Mouse (Mus musculus) midbrain, embryonic 10.5 days (tissue): ENCODE results near the gene Xpot. TPM values are rescaled to one million over a fixed set of nuclear protein-coding genes. Genes with fewer than 3 reads are reported as not detected.
A peak's percentile ranks its signal among the peaks of the same experiment; 100 is the strongest.

Experiments
- DNase-seq: peaks from one replicate; pipeline ENCODE4 v3.0.0-alpha.2; 2017; ENCODE audit warnings: low spot score
- H3K27ac ChIP-seq: fragments of 300-500 bp; sonication (generic); replicated peaks from 2 replicates; pipeline ENCODE4 v1.5.1; 2016; ENCODE audit warnings: mild to moderate bottlenecking
- H3K27me3 ChIP-seq: fragments of 300-500 bp; sonication (generic); 2 replicates; pipeline ENCODE4 v1.6.1; 2016; ENCODE audit warnings: low read depth, mild to moderate bottlenecking; ENCODE audit not compliant: poor library complexity, severe bottlenecking
- H3K36me3 ChIP-seq: fragments of 300-500 bp; sonication (generic); 2 replicates; pipeline ENCODE4 v1.6.1; 2016; ENCODE audit warnings: mild to moderate bottlenecking, moderate library complexity
- H3K4me1 ChIP-seq: fragments of 300-500 bp; sonication (generic); 2 replicates; pipeline ENCODE4 v1.6.1; 2016
- H3K4me3 ChIP-seq: fragments of 300-500 bp; sonication (generic); 2 replicates; pipeline ENCODE4 v1.5.1; 2016; ENCODE audit warnings: mild to moderate bottlenecking, moderate library complexity
- H3K9me3 ChIP-seq: fragments of 300-500 bp; sonication (generic); replicated peaks from 2 replicates; pipeline ENCODE4 v1.6.1; 2016; ENCODE audit warnings: mild to moderate bottlenecking
- WGBS: fragments of 180-500 bp; shearing (Covaris S2); methylation state at CpG from one replicate; pipeline ENCODE4 v1.1.7; 2016; 5-methylcytosine and 5-hydroxymethylcytosine counted together
- polyA plus RNA-seq: library from polyadenylated mRNA; unstranded; fragments of >200 nt; fragmentation: Nextera tagmentation; extraction: Ambion mirVana; gene quantifications from 2 replicates; pipeline ENCODE4 v1.2.1, GENCODE M21; 2016

Xpot gene
- polyA plus RNA-seq, 1 experiment from 2014 or later = 54.7 TPM

GRCm38 (mm10) chr10:121585056-121585790, 40.9 kb downstream of the Xpot start:
- Histone ChIP-seq H3K4me3 (peak overlapping the region; percentile 85), H3K9me3 (0 out of 2 replicates have a peak, but pooled peaks cover 4% of the 10 kb centered on the region), H3K36me3 (peaks cover 54% of the 10 kb centered on the region), H3K4me1 (peaks cover 20% of the 10 kb centered on the region), H3K27me3 (no peaks in the 10 kb centered on the region), H3K27ac (no peak overlapping the region)
- 92% methylated on average over 20 of the region's 20 CpGs for WGBS
- DNase-seq = no peak

- 94% methylated on average over 10 of the region's 10 CpGs for WGBS
- H3K27me3 ChIP-seq = no peaks in the 10 kb centered on the region
- H3K4me3 ChIP-seq = no peak overlapping the region
- H3K36me3 ChIP-seq = peaks cover 49% of the 10 kb centered on the region
- H3K4me1 ChIP-seq = peaks cover 20% of the 10 kb centered on the region
- no peak overlapping the region for H3K27ac ChIP-seq
- DNase-seq = no peak
- 0 out of 2 replicates have a peak, but pooled peaks cover 4% of the 10 kb centered on the region for H3K9me3 ChIP-seq
Observed at GRCm38 (mm10) chr10:121584033-121584432, 42.1 kb downstream of the Xpot start.

GRCm38 (mm10) chr10:121583016-121583415, 43.1 kb downstream of the Xpot start:
- peaks cover 48% of the 10 kb centered on the region for H3K36me3 ChIP-seq

DNA sequence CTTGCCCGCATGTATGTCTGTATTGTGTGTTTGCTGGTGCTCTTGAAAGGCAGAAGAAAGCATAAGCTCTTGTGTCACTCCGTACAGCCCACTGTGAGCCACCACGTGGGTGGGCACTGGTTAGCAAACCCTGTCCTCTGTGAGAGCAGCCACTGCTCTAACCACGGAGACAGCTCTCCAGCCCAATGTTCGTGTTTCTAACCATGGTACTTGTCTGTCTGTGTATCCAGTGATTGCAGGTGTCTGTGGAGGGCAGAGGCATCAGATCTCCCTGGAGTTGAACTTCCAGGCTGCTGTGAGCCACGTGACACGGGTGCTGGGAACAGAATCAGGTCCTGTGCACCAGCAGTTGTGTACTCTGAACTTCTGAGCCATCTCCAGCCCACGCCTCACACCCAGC, 43.8 kb downstream of the Xpot start:
- 0 out of 2 replicates have a peak, but pooled peaks cover 4% of the 10 kb centered on the region for H3K9me3 ChIP-seq
- peaks cover 17% of the 10 kb centered on the region for H3K4me1 ChIP-seq
- WGBS = 91% methylated on average over 8 of the region's 8 CpGs
- H3K27me3 ChIP-seq = no peaks in the 10 kb centered on the region
- no peak overlapping the region for H3K4me3 ChIP-seq
- no peak overlapping the region for H3K27ac ChIP-seq
- H3K36me3 ChIP-seq = peaks cover 55% of the 10 kb centered on the region
- no peak for DNase-seq

More at GRCm38 (mm10) chr10:121583016-121583415, 43.1 kb downstream of the Xpot start:
- H3K27me3 ChIP-seq = no peaks in the 10 kb centered on the region
- WGBS = 98% methylated on average over 12 of the region's 12 CpGs
- no peak overlapping the region for H3K27ac ChIP-seq
- peaks cover 20% of the 10 kb centered on the region for H3K4me1 ChIP-seq
- no peak for DNase-seq
- no peak overlapping the region for H3K4me3 ChIP-seq
- 0 out of 2 replicates have a peak, but pooled peaks cover 4% of the 10 kb centered on the region for H3K9me3 ChIP-seq

- no peak overlapping the region for H3K4me3 ChIP-seq
- H3K9me3 ChIP-seq = 0 out of 2 replicates have a peak, but pooled peaks cover 4% of the 10 kb centered on the region
- no peak overlapping the region for H3K27ac ChIP-seq
- H3K4me1 ChIP-seq = peaks cover 13% of the 10 kb centered on the region
- peak; percentile 23 for DNase-seq
- H3K27me3 ChIP-seq = no peaks in the 10 kb centered on the region
- peaks cover 57% of the 10 kb centered on the region for H3K36me3 ChIP-seq
- 81% methylated on average over 6 of the region's 6 CpGs for WGBS
Observed at GRCm38 (mm10) chr10:121581405-121581804, 44.7 kb downstream of the Xpot start.

GRCm38 (mm10) chr10:121580381-121580780, 45.8 kb downstream of the Xpot start:
- Histone ChIP-seq H3K4me1 (peaks cover 6% of the 10 kb centered on the region), H3K27me3 (no peaks in the 10 kb centered on the region), H3K27ac (no peak overlapping the region), H3K9me3 (0 out of 2 replicates have a peak, but pooled peaks cover 4% of the 10 kb centered on the region), H3K36me3 (peaks cover 67% of the 10 kb centered on the region), H3K4me3 (no peak overlapping the region)
- WGBS = 98% methylated on average over 5 of the region's 5 CpGs
- no peak for DNase-seq

DNA sequence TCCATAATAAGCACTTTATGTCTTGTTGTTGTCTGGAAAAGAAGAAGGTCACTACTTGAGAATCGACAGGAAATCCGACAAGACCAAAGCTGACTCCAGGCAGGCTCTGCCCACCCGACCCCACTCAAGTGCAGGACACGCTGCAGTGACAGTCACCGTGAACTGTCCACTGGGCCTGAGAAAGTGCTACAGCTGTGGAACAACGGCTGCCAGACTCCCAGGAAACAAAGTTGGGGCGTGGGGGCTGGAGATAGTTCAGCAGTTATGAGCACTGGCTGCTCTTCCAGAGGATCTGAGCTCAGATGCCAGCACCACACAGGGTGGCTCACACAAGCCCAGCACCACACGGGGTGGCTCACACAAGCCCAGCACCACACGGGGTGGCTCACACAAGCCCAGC, 49.8 kb downstream of the Xpot start:
- 92% methylated on average over 9 of the region's 9 CpGs for WGBS
- peaks cover 66% of the 10 kb centered on the region for H3K36me3 ChIP-seq
- no peaks in the 10 kb centered on the region for H3K4me1 ChIP-seq

GRCm38 (mm10) chr10:121571511-121572147, 54.5 kb downstream of the Xpot start:
- WGBS = 96% methylated on average over 22 of the region's 22 CpGs
- H3K27me3 ChIP-seq = peaks cover 6% of the 10 kb centered on the region; the same call in 1 of the 2 replicates
- DNase-seq = no peak
- no peak overlapping the region for H3K27ac ChIP-seq
- H3K4me3 ChIP-seq = no peak overlapping the region
- peaks cover 21% of the 10 kb centered on the region for H3K4me1 ChIP-seq
- peaks cover 14% of the 10 kb centered on the region for H3K9me3 ChIP-seq
- peaks cover 68% of the 10 kb centered on the region for H3K36me3 ChIP-seq

More for the DNA sequence above, 49.8 kb downstream of the Xpot start:
- no peak for DNase-seq
- Histone ChIP-seq H3K9me3 (peaks cover 9% of the 10 kb centered on the region; the same call in 1 of the 2 replicates), H3K27me3 (no peaks in the 10 kb centered on the region), H3K4me3 (no peak overlapping the region), H3K27ac (no peak overlapping the region)

GRCm38 (mm10) chr10:121571031-121571430, 55.1 kb downstream of the Xpot start:
- H3K27me3 ChIP-seq = peaks cover 6% of the 10 kb centered on the region; the same call in 1 of the 2 replicates
- H3K4me3 ChIP-seq = no peak overlapping the region
- peaks cover 14% of the 10 kb centered on the region for H3K9me3 ChIP-seq
- peaks cover 21% of the 10 kb centered on the region for H3K4me1 ChIP-seq
- no peak for DNase-seq
- H3K27ac ChIP-seq = no peak overlapping the region
- peaks cover 63% of the 10 kb centered on the region for H3K36me3 ChIP-seq
- WGBS = 94% methylated on average over 3 of the region's 3 CpGs

GRCm38 (mm10) chr10:121569796-121570195, 56.3 kb downstream of the Xpot start:
- Histone ChIP-seq H3K4me3 (no peak overlapping the region; the same call in 1 of the 2 replicates), H3K36me3 (peaks cover 63% of the 10 kb centered on the region), H3K4me1 (peaks cover 21% of the 10 kb centered on the region), H3K27me3 (peaks cover 6% of the 10 kb centered on the region; the same call in 1 of the 2 replicates), H3K27ac (peak overlapping the region; percentile 70; the same call in 1 of the 2 replicates), H3K9me3 (peaks cover 14% of the 10 kb centered on the region)
- no peak for DNase-seq
- 78% methylated on average over 6 of the region's 6 CpGs for WGBS

DNA sequence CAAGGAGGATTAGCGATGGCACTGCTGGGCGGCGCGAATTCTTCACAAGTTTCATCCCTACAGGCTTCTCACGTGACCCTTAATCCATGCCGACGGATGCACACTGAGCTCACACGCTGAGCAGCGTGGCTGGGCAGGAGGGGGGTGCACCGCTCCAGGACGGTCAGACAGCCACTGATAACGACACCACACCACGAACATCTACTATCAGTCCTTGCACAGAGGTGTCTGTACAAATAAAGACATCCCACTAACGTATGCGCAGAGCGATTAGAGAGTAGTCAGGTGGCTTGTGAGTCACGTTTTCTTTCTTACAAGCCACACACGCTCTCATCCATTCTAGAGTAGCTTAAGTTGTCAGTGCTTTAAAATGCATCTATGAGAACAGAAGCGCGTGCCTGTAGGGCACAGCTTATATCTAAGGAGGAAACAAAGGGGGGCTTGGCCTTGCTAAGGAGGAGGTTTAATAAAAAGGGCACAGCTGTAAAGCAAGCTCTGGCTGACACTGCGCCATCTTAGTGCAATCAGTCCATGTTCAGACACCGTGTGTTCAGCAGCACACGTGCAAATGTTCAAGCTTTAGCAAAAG, 57.0 kb downstream of the Xpot start:
- DNase-seq = peak; percentile 77
- Histone ChIP-seq H3K9me3 (peaks cover 14% of the 10 kb centered on the region), H3K36me3 (peaks cover 63% of the 10 kb centered on the region), H3K27ac (peak overlapping the region; percentile 70), H3K4me3 (peak overlapping the region; percentile 39), H3K4me1 (peaks cover 21% of the 10 kb centered on the region), H3K27me3 (peaks cover 6% of the 10 kb centered on the region; the same call in 1 of the 2 replicates)
- WGBS = 4% methylated on average over 23 of the region's 23 CpGs

GRCm38 (mm10) chr10:121568534-121568933, 57.6 kb downstream of the Xpot start:
- 43% methylated on average over 7 of the region's 7 CpGs for WGBS
- Histone ChIP-seq H3K36me3 (peaks cover 67% of the 10 kb centered on the region), H3K27ac (peak overlapping the region; percentile 70), H3K4me1 (peaks cover 21% of the 10 kb centered on the region), H3K4me3 (peak overlapping the region; percentile 39), H3K27me3 (peaks cover 6% of the 10 kb centered on the region; the same call in 1 of the 2 replicates), H3K9me3 (peaks cover 14% of the 10 kb centered on the region)
- no peak for DNase-seq
